Mouse (Mus musculus): ENCODE data around the gene Tm9sf3. TPM values are rescaled to one million over a fixed set of nuclear protein-coding genes. Genes with fewer than 3 reads are reported as not detected.
"Not testable (repeated sequence)": the region's sequence is repeated elsewhere in the genome, so short reads cannot be mapped to it uniquely, and the experiment has no call there.

The Tm9sf3 gene
- total RNA-seq (2014; rRNA removed; ENCODE audit: low replicate concordance): 91.6 and 111 TPM in 2 replicates
- 56.4 and 58.0 TPM in 2 replicates for polyA plus RNA-seq (2015; fragmentation: Nextera tagmentation; extraction: Ambion mirVana)

DNA sequence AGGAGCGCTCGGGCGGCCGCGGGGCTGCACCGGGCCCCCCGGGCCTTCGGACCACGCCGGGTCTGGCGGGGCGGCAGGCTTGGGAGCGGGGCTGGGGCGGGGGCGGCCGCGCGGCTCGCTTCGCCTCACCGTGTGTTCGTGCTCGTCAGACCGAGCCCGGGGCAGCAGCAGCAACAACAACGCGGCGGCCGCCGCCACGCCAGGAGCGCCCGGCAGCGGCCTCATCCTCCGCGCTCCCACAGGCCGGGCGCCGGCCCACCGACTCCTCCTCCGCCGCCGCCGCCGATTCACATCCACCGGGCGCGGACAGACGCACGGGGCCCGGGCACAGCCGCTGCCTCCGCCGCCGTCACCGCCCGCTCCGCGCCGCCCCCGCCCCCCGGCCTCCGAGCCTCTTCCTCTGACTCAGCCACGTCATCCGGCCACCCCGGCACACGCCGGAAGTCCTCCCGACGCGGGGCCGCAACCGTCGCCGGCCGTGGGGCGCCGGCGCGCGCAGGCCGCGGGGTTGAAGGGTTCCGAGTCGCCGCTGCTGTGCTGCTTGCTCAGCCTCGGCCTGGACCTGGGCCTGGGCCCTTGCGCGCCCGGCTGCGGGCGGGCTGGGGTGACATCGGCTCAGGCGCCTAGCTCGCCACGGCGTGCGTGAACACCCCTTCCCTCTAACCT, at the start of gene Tm9sf3:
Tm9sf3 (minus strand) TSS at position 368 of the 666 bp plus-strand sequence.
- Histone ChIP-seq H3K9ac (replicated peaks; ENCODE audit: low read depth, low read length) (peak within 1 kb of the TSS; percentile 88), H3K4me1 (ENCODE audit: control insufficient read depth, insufficient read depth) (peaks cover 14% of the 10 kb centered on the region), H3K4me2 (ENCODE audit: low read depth, low read length) (peak within 1 kb of the TSS; percentile 87), H3K9me3 (replicated peaks; ENCODE audit: control insufficient read depth, low read length) (no peaks in the 10 kb centered on the region), H3K27ac (ENCODE audit: low read depth) (peak within 1 kb of the TSS; percentile 94), H3K36me3 (replicated peaks; ENCODE audit: control insufficient read depth, insufficient read depth, low read length) (no peaks in the 10 kb centered on the region), H3K27me3 (ENCODE audit: control insufficient read depth, insufficient read depth, low read length) (no peaks in the 10 kb centered on the region), H3K4me3 (ENCODE audit: low read depth, low read length) (peak within 1 kb of the TSS; percentile 82)
- TF ChIP-seq CTCF (IDR thresholded peaks at IDR 0.05; ENCODE audit: low read depth) (no peak), EP300 (IDR thresholded peaks at IDR 0.05; ENCODE audit: low read depth) (no peak)
- under 1% methylated on average over 56 of the region's 98 CpGs for WGBS
- DNase-seq (ENCODE audit: low spot score): peak; percentile 87
- ATAC-seq (ENCODE audit: insufficient read depth, low read depth): peak; percentile 92

DNA sequence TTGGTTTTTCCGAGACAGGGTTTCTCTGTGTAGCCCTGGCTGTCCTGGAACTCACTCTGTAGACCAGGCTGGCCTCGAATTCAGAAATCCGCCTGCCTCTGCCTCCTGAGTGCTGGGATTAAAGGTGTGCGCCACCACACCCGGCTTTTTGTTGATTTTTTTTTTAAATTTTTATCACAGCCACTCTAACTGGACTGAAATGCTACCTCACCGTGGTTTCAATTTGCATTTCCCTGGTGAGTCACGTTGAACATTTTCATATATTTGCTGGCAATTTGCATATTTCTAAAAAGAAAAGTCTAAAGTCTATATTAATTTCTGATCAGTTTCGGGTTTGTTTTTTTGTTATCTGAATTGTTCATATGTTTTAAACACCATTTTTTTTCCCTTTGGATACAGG, 48.8 kb upstream of the Tm9sf3 start:
- not testable (repeated sequence) for ATAC-seq (ENCODE audit: insufficient read depth, low read depth)
- 89% methylated on average over 8 of the region's 8 CpGs for WGBS

DNA sequence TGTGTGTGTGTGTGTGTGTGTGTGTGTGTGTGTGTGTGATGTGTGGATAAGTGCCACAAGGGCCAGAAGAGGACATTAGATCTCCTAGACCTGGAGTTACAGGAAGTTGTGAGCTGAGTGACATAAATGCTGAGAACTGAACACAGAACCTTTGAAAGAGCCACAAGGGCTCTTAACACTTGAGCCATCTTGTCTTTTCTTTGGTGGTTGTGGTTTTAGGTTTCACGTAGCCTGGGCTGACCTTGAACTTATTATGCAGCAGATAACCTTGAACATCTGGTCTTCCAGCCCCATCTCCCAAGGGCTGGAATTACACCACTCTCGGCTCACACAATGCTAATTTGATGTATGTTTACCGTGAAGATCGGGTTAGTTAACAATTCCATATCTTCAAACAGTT, 48.2 kb upstream of the Tm9sf3 start:
- Histone ChIP-seq H3K27me3 (ENCODE audit: control insufficient read depth, insufficient read depth, low read length) (0 out of 2 replicates have a peak, but pooled peaks cover 6% of the 10 kb centered on the region), H3K4me2 (ENCODE audit: low read depth, low read length) (no peak overlapping the region), H3K9me3 (replicated peaks; ENCODE audit: control insufficient read depth, low read length) (no peaks in the 10 kb centered on the region), H3K4me1 (ENCODE audit: control insufficient read depth, insufficient read depth) (peaks cover 5% of the 10 kb centered on the region; the same call in 1 of the 2 replicates), H3K27ac (ENCODE audit: low read depth) (no peak overlapping the region), H3K4me3 (ENCODE audit: low read depth, low read length) (no peak overlapping the region), H3K9ac (replicated peaks; ENCODE audit: low read depth, low read length) (no peak overlapping the region), H3K36me3 (replicated peaks; ENCODE audit: control insufficient read depth, insufficient read depth, low read length) (no peaks in the 10 kb centered on the region)
- 78% methylated on average over 4 of the region's 4 CpGs for WGBS
- ATAC-seq (ENCODE audit: insufficient read depth, low read depth) (no peak), DNase-seq (ENCODE audit: low spot score) (no peak)
- TF ChIP-seq EP300 (IDR thresholded peaks at IDR 0.05; ENCODE audit: low read depth): no peak
- no peak for TF ChIP-seq CTCF (IDR thresholded peaks at IDR 0.05; ENCODE audit: low read depth)

More for the DNA sequence above, 48.8 kb upstream of the Tm9sf3 start:
- H3K36me3 ChIP-seq (replicated peaks; ENCODE audit: control insufficient read depth, insufficient read depth, low read length); H3K9me3 ChIP-seq (replicated peaks; ENCODE audit: control insufficient read depth, low read length); H3K4me3 ChIP-seq (ENCODE audit: low read depth, low read length); H3K27ac ChIP-seq (ENCODE audit: low read depth); H3K4me2 ChIP-seq (ENCODE audit: low read depth, low read length); DNase-seq (ENCODE audit: low spot score); H3K4me1 ChIP-seq (ENCODE audit: control insufficient read depth, insufficient read depth); H3K9ac ChIP-seq (replicated peaks; ENCODE audit: low read depth, low read length); H3K27me3 ChIP-seq (ENCODE audit: control insufficient read depth, insufficient read depth, low read length): not testable (repeated sequence)

DNA sequence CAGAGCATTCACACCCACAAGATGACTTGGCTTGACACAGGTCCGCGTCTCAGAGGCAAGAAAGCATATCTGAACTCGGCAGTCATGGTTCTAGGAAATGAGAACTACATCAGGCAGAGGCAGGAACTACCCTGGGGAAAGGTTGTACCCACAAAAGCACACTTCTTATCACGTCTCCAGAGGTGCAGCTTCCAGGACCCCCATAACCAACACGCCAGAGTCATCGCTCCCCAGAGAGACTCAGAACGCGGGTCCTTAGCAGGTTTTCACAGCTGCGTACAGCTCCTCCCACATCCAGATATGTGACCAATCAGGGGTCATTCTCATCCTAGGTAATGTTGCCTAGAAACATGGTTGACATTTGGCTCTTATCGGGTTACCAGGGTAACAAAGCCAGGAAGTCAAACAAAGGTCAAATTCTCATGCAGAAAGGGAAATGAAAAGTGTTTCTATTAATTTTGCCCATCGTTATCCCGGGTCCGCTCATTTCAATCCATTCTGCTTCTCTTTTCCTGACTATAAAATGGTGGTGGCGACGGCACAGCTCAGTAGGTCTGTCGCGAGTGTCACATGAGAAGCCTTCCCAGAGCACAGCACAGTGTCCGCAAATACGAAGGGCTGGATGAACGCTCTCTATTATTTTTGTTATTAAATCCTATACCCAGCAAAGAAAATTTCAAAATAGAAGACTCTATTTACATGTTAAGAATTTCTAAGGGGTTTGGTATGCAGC, 47.3 kb upstream of the Tm9sf3 start:
- no peaks in the 10 kb centered on the region for H3K36me3 ChIP-seq (replicated peaks; ENCODE audit: control insufficient read depth, insufficient read depth, low read length)
- H3K4me1 ChIP-seq (ENCODE audit: control insufficient read depth, insufficient read depth): peaks cover 5% of the 10 kb centered on the region; the same call in 1 of the 2 replicates
- ATAC-seq (ENCODE audit: insufficient read depth, low read depth) (peak; percentile 89), DNase-seq (ENCODE audit: low spot score) (peak; percentile 83)
- H3K27me3 ChIP-seq (ENCODE audit: control insufficient read depth, insufficient read depth, low read length): 0 out of 2 replicates have a peak, but pooled peaks cover 2% of the 10 kb centered on the region
- no peak for TF ChIP-seq EP300 (IDR thresholded peaks at IDR 0.05; ENCODE audit: low read depth)
- TF ChIP-seq CTCF (IDR thresholded peaks at IDR 0.05; ENCODE audit: low read depth): no peak
- H3K4me2 ChIP-seq (ENCODE audit: low read depth, low read length): peak overlapping the region; percentile 60
- H3K27ac ChIP-seq (ENCODE audit: low read depth): no peak overlapping the region
- H3K9ac ChIP-seq (replicated peaks; ENCODE audit: low read depth, low read length): no peak overlapping the region
- WGBS: 14% methylated on average over 20 of the region's 20 CpGs
- H3K4me3 ChIP-seq (ENCODE audit: low read depth, low read length): peak overlapping the region; percentile 37
- H3K9me3 ChIP-seq (replicated peaks; ENCODE audit: control insufficient read depth, low read length): no peaks in the 10 kb centered on the region

DNA sequence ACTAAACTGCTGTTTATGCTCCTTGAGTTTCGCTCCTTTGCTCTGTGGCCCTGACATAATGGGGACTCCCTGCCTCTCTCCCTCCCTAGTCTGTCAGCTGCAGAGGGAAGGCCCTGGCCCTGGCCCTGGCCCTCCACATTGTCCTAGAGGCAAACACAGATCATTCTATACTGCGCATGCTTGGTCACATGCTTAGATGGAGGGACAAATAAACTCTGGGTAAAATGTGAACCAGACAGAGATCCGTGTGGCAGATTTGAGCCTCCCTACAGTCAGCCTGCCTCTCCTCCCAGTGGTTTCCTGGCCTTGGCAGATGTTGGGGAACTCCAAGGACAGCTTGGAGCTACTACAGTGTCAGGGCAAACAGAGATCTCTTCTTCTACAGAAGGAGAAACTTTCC, 40.1 kb upstream of the Tm9sf3 start:
- no peaks in the 10 kb centered on the region for H3K9me3 ChIP-seq (replicated peaks; ENCODE audit: control insufficient read depth, low read length)
- TF ChIP-seq EP300 (IDR thresholded peaks at IDR 0.05; ENCODE audit: low read depth) (no peak), CTCF (IDR thresholded peaks at IDR 0.05; ENCODE audit: low read depth) (no peak)
- no peaks in the 10 kb centered on the region for H3K36me3 ChIP-seq (replicated peaks; ENCODE audit: control insufficient read depth, insufficient read depth, low read length)
- no peak overlapping the region for H3K4me2 ChIP-seq (ENCODE audit: low read depth, low read length)
- ATAC-seq (ENCODE audit: insufficient read depth, low read depth): no peak
- no peak for DNase-seq (ENCODE audit: low spot score)
- no peak overlapping the region for H3K9ac ChIP-seq (replicated peaks; ENCODE audit: low read depth, low read length)
- no peak overlapping the region for H3K27ac ChIP-seq (ENCODE audit: low read depth)
- H3K4me3 ChIP-seq (ENCODE audit: low read depth, low read length): no peak overlapping the region
- no peaks in the 10 kb centered on the region for H3K27me3 ChIP-seq (ENCODE audit: control insufficient read depth, insufficient read depth, low read length)
- no peaks in the 10 kb centered on the region for H3K4me1 ChIP-seq (ENCODE audit: control insufficient read depth, insufficient read depth)
- WGBS: 76% methylated on average over 3 of the region's 3 CpGs
